Mouse (Mus musculus): Measurements from ENCODE around the gene Yy1. TPM values are rescaled to one million over a fixed set of nuclear protein-coding genes. Genes with fewer than 3 reads are reported as not detected.

The Yy1 gene
- total RNA-seq (2021), result 10 to 100 TPM; 41.9 to 52.7 TPM

DNA sequence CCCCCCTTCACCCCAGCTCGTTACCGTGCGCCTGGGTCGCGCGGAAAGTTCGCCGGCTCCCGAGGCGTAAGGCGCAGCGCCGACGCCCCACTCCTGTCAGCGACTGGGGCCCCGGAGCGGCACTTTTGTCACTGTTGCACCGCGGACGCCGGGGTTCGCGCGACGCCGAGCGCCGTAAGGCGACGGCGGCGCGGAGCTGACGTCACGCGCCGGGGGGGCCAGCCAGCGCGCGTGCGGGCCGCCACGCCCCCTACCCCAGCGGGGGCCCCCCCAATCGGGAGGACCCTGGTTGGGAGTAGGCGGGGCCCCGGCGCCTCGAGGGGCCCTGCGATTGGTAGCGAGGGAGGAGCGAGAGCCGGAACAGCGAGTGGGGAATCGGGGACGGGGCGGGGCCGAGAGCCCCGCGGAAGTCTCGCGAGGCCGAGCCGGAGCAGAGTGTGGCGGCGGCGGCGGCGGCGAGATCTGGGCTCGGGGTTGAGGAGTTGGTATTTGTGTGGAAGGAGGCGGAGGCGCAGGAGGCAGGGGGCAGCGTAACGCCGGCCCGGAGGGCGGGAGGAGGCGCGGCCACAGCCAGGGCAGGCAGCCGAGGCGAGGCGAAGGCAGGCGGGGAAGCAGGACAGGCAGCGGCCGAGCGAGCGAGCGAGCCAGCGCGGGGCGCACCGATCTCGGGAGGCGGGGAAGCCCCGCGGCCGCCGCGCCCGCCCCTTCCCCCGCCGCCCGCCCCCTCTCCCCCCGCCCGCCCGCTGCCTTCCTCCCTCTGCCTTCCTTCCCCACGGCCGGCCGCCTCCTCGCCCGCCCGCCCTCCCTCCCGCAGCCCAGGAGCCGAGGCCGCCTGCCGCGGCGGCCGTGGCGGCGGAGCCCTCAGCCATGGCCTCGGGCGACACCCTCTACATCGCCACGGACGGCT lies at the start of gene Yy1:
Yy1 (plus strand) TSS at position 428 of the 907 bp plus-strand sequence.
- intact Hi-C loops (cut with DNase I), result no loop called here
- peak; percentile 97 to 99 for DNase-seq (ENCODE audit: low spot score in 2 of 2)

- intact Hi-C loops (cut with DNase I), result no loop called here
Measured at GRCm38 (mm10) chr12:108745990-108746389, 46.8 kb upstream of the Yy1 start.

DNA sequence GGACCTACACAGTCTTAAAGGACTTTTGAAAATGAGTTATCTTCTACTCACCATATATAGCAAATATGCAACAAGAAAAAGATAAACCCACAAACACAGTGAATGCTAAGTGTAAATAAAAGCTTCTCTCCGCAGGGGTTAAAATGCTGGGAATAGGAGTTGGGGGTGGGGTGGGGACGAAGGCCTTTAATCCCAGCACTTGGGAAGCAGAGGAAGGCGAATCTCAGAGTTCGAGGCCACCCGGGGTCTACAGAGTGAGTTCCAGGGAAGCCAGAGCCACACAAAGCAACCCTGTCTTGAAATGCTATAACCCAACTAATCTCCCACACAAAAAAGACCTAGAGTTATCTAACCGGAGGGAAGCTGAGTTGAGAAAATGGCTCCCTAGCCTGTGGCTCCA lies 43.8 kb upstream of the Yy1 start:
- intact Hi-C loops (cut with DNase I), result no loop called here

More at GRCm38 (mm10) chr12:108745990-108746389, 46.8 kb upstream of the Yy1 start:
- DNase-seq (ENCODE audit: low spot score in 2 of 2), result no peak

GRCm38 (mm10) chr12:108749454-108749853 lies 43.3 kb upstream of the Yy1 start:
- no peak for DNase-seq (ENCODE audit: low spot score in 2 of 2)
- intact Hi-C loops (cut with DNase I), result no loop called here

More for the DNA sequence above, 43.8 kb upstream of the Yy1 start:
- DNase-seq (ENCODE audit: low spot score in 2 of 2), result no peak

DNA sequence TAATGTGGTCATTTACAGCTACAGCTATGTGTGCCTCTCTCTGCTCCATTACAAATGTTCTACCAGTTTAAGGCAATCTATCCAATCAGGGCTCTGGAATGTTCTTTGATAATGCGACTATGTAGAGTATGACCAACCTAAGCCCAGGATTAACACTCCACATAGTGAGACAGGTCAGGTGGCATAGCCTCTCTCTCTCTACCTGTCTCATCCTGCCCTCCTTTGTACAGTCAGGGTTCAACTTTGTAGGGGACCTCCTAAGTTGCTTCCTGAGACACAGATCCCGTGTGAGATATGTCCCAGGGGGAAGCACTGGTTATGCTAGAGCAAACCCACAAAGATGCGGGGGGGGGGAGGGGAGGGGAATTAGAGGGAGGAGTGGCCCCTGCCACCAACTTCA lies 42.5 kb upstream of the Yy1 start:
- DNase-seq (ENCODE audit: low spot score in 2 of 2), result no peak
- intact Hi-C loops (cut with DNase I), result no loop called here

DNA sequence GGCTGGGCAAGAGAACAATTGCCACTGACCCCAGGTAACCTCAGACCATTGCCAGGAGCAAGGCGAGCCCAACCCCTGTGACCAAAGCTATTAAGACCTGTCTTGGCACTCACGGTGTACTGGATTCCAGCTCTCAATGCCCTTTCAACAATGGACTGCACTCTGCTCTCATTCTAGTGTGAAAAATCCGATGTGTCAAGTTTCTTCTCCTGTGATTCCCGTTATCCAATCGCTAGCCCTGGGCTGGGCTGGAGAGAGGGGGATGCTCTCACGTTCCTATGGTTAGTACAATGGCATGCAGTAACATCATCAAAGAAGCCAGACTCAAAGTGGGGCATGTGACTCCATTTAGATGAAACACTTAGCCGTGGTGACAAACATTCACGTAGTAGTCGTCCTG lies 41.0 kb upstream of the Yy1 start:
- DNase-seq (ENCODE audit: low spot score in 2 of 2), result no peak
- intact Hi-C loops (cut with DNase I), result no loop called here

DNA sequence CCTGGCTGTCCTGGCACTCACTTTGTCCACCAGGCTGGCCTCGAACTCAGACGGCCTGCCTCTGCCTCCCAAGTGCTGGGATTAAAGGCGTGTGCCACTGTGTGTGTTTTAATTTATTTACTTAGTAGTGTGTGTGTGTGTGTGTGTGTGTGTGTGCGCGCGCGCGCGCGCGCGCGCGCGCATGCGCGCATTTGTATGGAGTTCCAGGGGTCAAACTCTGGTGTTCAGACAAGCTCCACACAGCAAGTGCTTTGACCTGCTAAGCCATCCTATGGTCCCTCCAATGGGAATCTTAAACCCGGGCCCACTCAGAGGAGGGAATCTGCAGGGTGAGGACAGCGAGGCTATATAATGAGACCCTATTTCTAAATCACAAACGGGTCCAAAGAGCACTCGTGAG lies 37.6 kb upstream of the Yy1 start:
- DNase-seq (ENCODE audit: low spot score in 2 of 2), result no peak
- intact Hi-C loops (cut with DNase I), result loop anchor here (5.0 kb wide), 2 partner anchors 48 to 198 kb away; no protein-coding TSS in a partner anchor

GRCm38 (mm10) chr12:108756611-108757010 lies 36.2 kb upstream of the Yy1 start:
- DNase-seq (ENCODE audit: low spot score in 2 of 2), result no peak

GRCm38 (mm10) chr12:108757717-108758257 lies 35.0 kb upstream of the Yy1 start:
- intact Hi-C loops (cut with DNase I), result loop anchor here (2.0 to 5.0 kb wide), 3 partner anchors 50 to 200 kb away; no protein-coding TSS in a partner anchor
- peak; percentile 96 to 97 for DNase-seq (ENCODE audit: low spot score in 2 of 2)

More at GRCm38 (mm10) chr12:108756611-108757010, 36.2 kb upstream of the Yy1 start:
- intact Hi-C loops (cut with DNase I), result loop anchor here (5.0 kb wide), 2 partner anchors 49 to 199 kb away; no protein-coding TSS in a partner anchor

DNA sequence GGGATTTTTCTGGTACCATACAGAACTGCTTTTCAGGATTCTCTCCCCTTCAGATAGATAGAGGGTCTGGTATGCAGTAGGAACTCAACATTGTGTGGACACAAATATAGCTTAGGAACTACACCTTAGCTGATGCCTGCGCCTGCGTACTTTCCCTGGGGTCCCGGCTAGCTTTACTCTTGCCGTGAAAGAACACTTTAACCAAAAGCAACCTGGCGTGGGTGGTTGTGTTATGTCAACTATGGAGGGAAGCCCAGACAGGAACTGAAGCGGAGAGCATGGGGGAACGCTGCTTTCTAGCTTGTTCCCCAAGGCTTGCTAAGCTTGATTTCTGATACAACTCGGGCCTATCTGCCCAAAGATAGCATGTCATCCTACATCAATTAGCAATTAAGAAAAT lies 34.5 kb upstream of the Yy1 start:
- intact Hi-C loops (cut with DNase I), result loop anchor here (2.0 to 5.0 kb wide), 3 partner anchors 51 to 201 kb away; no protein-coding TSS in a partner anchor
- no peak for DNase-seq (ENCODE audit: low spot score in 2 of 2)

DNA sequence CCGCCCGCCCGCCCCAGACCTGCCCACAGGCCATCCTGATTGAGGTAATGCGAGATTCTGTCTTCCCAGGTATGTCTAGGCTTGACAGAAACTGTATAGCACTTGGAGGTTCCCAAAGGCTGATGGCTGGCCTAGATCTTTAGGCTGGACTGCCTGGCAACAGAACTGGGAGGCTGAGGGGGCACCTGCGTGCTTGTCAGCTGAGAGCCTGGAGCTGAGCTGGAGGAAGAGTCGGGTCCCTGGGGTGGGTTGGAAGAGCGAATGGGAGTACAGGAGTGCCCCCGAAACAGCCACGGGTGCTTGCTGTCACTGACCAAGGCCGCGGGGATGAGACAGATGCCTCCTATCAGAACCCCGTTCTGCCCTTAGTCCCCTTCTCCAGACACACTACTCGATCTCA lies 34.1 kb upstream of the Yy1 start:
- no peak for DNase-seq (ENCODE audit: low spot score in 2 of 2)
- intact Hi-C loops (cut with DNase I), result loop anchor here (2.0 to 5.0 kb wide), 3 partner anchors 51 to 201 kb away; no protein-coding TSS in a partner anchor

DNA sequence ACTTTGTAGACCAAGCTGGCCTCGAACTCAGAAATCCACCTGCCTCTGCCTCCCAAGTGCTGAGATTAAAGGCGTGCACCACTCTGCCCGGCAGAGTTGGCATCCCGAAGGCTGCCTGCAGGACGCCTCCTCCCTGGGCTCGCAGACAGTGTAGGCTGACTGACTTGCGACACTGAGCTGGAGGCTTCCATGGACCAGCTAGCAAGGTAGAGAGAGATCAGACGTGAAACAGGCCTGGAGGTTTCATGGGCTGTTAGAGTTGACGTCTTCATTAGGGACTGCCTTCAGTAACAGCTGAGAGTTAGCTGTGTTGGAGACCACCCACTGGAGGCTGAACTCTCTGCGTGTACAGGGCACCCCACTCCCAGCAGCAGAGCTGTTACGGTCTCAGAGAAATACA lies 33.5 kb upstream of the Yy1 start:
- no peak for DNase-seq (ENCODE audit: low spot score in 2 of 2)
- intact Hi-C loops (cut with DNase I), result loop anchor here (2.0 to 5.0 kb wide), 3 partner anchors 52 to 202 kb away; no protein-coding TSS in a partner anchor

- intact Hi-C loops (cut with DNase I), result no loop called here
Measured at GRCm38 (mm10) chr12:108760016-108760415, 32.8 kb upstream of the Yy1 start.

DNA sequence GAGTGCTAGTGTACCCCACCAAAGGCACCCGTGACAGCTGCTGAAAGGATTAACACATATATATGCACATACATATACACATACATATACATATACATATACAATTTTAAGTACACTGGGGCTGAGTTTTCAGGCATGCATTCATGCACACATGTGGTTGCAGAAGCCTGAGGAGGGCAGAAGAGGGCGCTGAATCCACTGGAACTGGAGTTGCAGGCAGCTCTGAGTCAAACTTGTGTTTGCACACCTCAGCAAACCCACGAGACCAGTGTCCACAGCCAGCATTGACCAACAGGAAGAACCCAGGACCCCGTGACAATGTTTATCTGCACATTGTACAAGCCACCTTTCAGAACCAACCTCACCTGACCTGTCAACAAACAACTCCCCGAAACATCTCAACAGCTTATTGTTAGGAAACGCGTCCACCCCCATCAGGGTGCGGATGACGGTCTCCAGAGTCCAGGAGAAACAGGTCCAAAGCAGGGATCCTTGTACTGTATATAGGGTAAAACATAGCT lies 32.2 kb upstream of the Yy1 start:
- DNase-seq (ENCODE audit: low spot score in 2 of 2), result no peak
- intact Hi-C loops (cut with DNase I), result no loop called here

More at GRCm38 (mm10) chr12:108760016-108760415, 32.8 kb upstream of the Yy1 start:
- no peak for DNase-seq (ENCODE audit: low spot score in 2 of 2)

GRCm38 (mm10) chr12:108761209-108761608 lies 31.6 kb upstream of the Yy1 start:
- intact Hi-C loops (cut with DNase I), result no loop called here
- DNase-seq (ENCODE audit: low spot score in 2 of 2), result no peak

DNA sequence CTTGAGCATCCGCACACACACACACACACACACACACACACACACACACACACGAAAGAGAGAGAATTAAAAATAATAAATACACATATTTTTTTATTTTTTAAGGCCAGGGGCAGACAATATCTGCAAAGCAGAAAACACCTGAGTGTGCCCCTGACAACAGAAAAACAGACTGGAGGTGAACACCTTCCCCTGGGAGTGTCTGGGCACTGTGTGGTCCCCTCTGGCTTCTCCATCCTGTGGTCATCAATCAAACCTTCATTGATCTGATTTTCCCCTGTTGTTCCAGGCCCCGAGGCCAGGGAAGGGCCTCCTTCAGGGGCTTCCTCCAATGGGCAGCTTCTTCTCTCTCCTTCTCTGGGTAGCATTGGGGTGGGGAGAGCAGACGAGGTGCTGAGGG lies 31.1 kb upstream of the Yy1 start:
- intact Hi-C loops (cut with DNase I), result no loop called here
- DNase-seq (ENCODE audit: low spot score in 2 of 2), result no peak

DNA sequence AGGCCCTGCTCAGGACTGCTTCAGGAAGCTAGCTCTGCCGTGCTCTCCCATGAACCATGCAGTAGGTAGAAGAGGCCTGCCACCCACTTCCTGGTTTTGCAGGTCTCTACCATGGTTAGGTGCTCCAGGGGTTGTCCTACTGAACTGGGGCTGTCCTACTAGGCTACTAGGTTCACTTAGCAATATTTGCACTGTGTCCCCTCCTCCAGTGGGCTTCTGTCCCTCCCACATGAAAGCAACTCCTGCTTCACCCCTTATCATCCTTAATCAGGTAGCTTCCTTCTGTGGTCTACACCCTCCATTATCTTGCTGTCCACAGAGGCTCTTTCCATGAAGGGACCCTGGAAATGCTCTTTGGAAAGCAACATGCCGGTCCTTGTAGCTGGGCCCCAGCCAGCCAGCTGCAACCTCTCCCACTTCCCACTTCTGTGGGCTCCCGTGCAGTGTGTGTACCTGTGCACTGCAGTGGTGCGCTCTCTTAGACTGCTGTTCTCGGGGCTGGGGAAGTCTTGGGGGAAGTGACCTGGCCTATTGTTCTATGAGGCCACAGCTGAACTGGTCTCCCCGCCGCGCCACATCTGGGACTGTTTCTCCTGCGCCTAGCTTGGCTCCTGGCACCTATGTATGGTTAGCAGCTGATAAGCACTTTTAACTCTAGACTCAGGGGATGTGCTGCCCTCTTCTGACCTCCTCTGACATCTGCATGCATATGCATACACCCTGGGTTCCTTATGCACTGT lies 29.5 kb upstream of the Yy1 start:
- DNase-seq (ENCODE audit: low spot score in 2 of 2), result no peak
- intact Hi-C loops (cut with DNase I), result no loop called here

GRCm38 (mm10) chr12:108764917-108765678 lies 27.7 kb upstream of the Yy1 start:
- DNase-seq (ENCODE audit: low spot score in 2 of 2), result no peak
- intact Hi-C loops (cut with DNase I), result no loop called here

DNA sequence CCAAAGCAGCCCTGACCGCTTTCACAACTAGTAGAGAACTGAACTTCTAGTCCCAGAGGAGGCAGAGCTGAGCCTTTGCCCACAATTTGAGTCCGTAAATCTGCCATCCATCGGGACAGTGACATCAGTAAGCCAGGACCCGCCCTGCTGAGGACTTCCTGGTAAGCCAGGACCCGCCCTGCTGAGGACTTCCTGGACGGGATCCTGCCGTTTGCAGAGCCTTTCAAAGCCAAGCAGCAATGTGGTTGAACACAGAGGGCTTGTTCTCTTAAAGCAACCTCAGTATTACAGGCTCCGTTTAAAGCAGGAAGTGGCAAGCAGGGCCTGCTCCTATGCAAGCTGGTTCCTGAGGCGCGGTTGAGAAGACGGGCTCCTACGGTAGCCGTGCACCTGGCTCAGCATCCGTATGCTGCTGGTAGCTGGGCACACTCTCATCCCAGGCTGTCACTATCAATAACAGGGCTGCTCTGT lies 27.0 kb upstream of the Yy1 start:
- peak in 1 of 2 experiments; percentile 15 for DNase-seq (ENCODE audit: low spot score in 2 of 2)

More for the DNA sequence above, 27.0 kb upstream of the Yy1 start:
- intact Hi-C loops (cut with DNase I), result no loop called here

Data from left cerebral cortex, postnatal 36 days (tissue).